Mouse (Mus musculus): ENCODE results near the gene Usp32. TPM values are rescaled to one million over a fixed set of nuclear protein-coding genes. Genes with fewer than 3 reads are reported as not detected.
A peak's percentile ranks its signal among the peaks of the same experiment; 100 is the strongest.

Gene Usp32
- polyA plus RNA-seq, 1 experiment from 2014 or later = 6.7 TPM

- Histone ChIP-seq H3K4me1 (ENCODE audit: control insufficient read depth, insufficient read depth, low read length) (no peaks in the 10 kb centered on the region), H3K4me2 (peak overlapping the region; percentile 84), H3K4me3 (ENCODE audit: low read depth, low read length) (peak overlapping the region; percentile 96), H3K9me3 (replicated peaks; ENCODE audit: control insufficient read depth, low read length) (no peaks in the 10 kb centered on the region), H3K36me3 (ENCODE audit: control insufficient read depth, insufficient read depth, low read length) (no peaks in the 10 kb centered on the region), H3K27me3 (ENCODE audit: control insufficient read depth, insufficient read depth, low read length) (no peaks in the 10 kb centered on the region), H3K27ac (ENCODE audit: low read depth, low read length) (peak overlapping the region; percentile 82), H3K9ac (ENCODE audit: low read depth, low read length) (peak overlapping the region; percentile 83)
- 2% methylated on average over 17 of the region's 17 CpGs for WGBS (ENCODE audit: insufficient replicate concordance)
- no peak for ATAC-seq (replicated peaks; ENCODE audit: insufficient number of reproducible peaks, low FRiP score, low TSS enrichment)
These were observed 1.0 kb downstream of the Usp32 start for GRCm38 (mm10) chr11:85138776-85139474.

GRCm38 (mm10) chr11:85131542-85131941, 8.4 kb downstream of the Usp32 start:
- no peak overlapping the region for H3K27ac ChIP-seq (ENCODE audit: low read depth, low read length)
- H3K4me1 ChIP-seq (ENCODE audit: control insufficient read depth, insufficient read depth, low read length) = no peaks in the 10 kb centered on the region
- no peak overlapping the region for H3K9ac ChIP-seq (ENCODE audit: low read depth, low read length)
- ATAC-seq (replicated peaks; ENCODE audit: insufficient number of reproducible peaks, low FRiP score, low TSS enrichment) = no peak
- H3K4me2 ChIP-seq = no peak overlapping the region
- no peak overlapping the region for H3K4me3 ChIP-seq (ENCODE audit: low read depth, low read length)
- H3K27me3 ChIP-seq (ENCODE audit: control insufficient read depth, insufficient read depth, low read length) = no peaks in the 10 kb centered on the region
- no peaks in the 10 kb centered on the region for H3K9me3 ChIP-seq (replicated peaks; ENCODE audit: control insufficient read depth, low read length)
- H3K36me3 ChIP-seq (ENCODE audit: control insufficient read depth, insufficient read depth, low read length) = no peaks in the 10 kb centered on the region
- 74% methylated on average over 2 of the region's 2 CpGs for WGBS (ENCODE audit: insufficient replicate concordance)

GRCm38 (mm10) chr11:85128883-85129282, 11.1 kb downstream of the Usp32 start:
- WGBS (ENCODE audit: insufficient replicate concordance) = 79% methylated on average over 1 of the region's 1 CpGs
- ATAC-seq (replicated peaks; ENCODE audit: insufficient number of reproducible peaks, low FRiP score, low TSS enrichment) = no peak
- no peak overlapping the region for H3K4me3 ChIP-seq (ENCODE audit: low read depth, low read length)
- H3K9me3 ChIP-seq (replicated peaks; ENCODE audit: control insufficient read depth, low read length) = no peaks in the 10 kb centered on the region
- no peak overlapping the region for H3K4me2 ChIP-seq
- H3K36me3 ChIP-seq (ENCODE audit: control insufficient read depth, insufficient read depth, low read length) = no peaks in the 10 kb centered on the region
- H3K4me1 ChIP-seq (ENCODE audit: control insufficient read depth, insufficient read depth, low read length) = no peaks in the 10 kb centered on the region
- no peak overlapping the region for H3K9ac ChIP-seq (ENCODE audit: low read depth, low read length)
- no peaks in the 10 kb centered on the region for H3K27me3 ChIP-seq (ENCODE audit: control insufficient read depth, insufficient read depth, low read length)
- no peak overlapping the region for H3K27ac ChIP-seq (ENCODE audit: low read depth, low read length)

- Histone ChIP-seq H3K27ac (ENCODE audit: low read depth, low read length) (no peak overlapping the region), H3K36me3 (ENCODE audit: control insufficient read depth, insufficient read depth, low read length) (no peaks in the 10 kb centered on the region), H3K27me3 (ENCODE audit: control insufficient read depth, insufficient read depth, low read length) (no peaks in the 10 kb centered on the region), H3K9me3 (replicated peaks; ENCODE audit: control insufficient read depth, low read length) (no peaks in the 10 kb centered on the region), H3K4me3 (ENCODE audit: low read depth, low read length) (no peak overlapping the region), H3K9ac (ENCODE audit: low read depth, low read length) (no peak overlapping the region), H3K4me1 (ENCODE audit: control insufficient read depth, insufficient read depth, low read length) (no peaks in the 10 kb centered on the region), H3K4me2 (no peak overlapping the region)
- WGBS (ENCODE audit: insufficient replicate concordance) = 82% methylated on average over 2 of the region's 2 CpGs
- no peak for ATAC-seq (replicated peaks; ENCODE audit: insufficient number of reproducible peaks, low FRiP score, low TSS enrichment)
These were observed 13.5 kb downstream of the Usp32 start for GRCm38 (mm10) chr11:85126257-85127102.

GRCm38 (mm10) chr11:85123267-85123992, 16.5 kb downstream of the Usp32 start:
- 75% methylated on average over 3 of the region's 3 CpGs for WGBS (ENCODE audit: insufficient replicate concordance)
- ATAC-seq (replicated peaks; ENCODE audit: insufficient number of reproducible peaks, low FRiP score, low TSS enrichment) = no peak
- no peaks in the 10 kb centered on the region for H3K4me1 ChIP-seq (ENCODE audit: control insufficient read depth, insufficient read depth, low read length)

GRCm38 (mm10) chr11:85122073-85122472, 17.9 kb downstream of the Usp32 start:
- Histone ChIP-seq H3K9ac (ENCODE audit: low read depth, low read length) (no peak overlapping the region), H3K9me3 (replicated peaks; ENCODE audit: control insufficient read depth, low read length) (no peaks in the 10 kb centered on the region), H3K4me1 (ENCODE audit: control insufficient read depth, insufficient read depth, low read length) (no peaks in the 10 kb centered on the region), H3K27ac (ENCODE audit: low read depth, low read length) (no peak overlapping the region), H3K36me3 (ENCODE audit: control insufficient read depth, insufficient read depth, low read length) (no peaks in the 10 kb centered on the region), H3K4me3 (ENCODE audit: low read depth, low read length) (no peak overlapping the region), H3K4me2 (no peak overlapping the region), H3K27me3 (ENCODE audit: control insufficient read depth, insufficient read depth, low read length) (no peaks in the 10 kb centered on the region)
- WGBS (ENCODE audit: insufficient replicate concordance) = 81% methylated on average over 1 of the region's 1 CpGs
- ATAC-seq (replicated peaks; ENCODE audit: insufficient number of reproducible peaks, low FRiP score, low TSS enrichment) = no peak

More at GRCm38 (mm10) chr11:85123267-85123992, 16.5 kb downstream of the Usp32 start:
- no peaks in the 10 kb centered on the region for H3K27me3 ChIP-seq (ENCODE audit: control insufficient read depth, insufficient read depth, low read length)
- no peak overlapping the region for H3K9ac ChIP-seq (ENCODE audit: low read depth, low read length)
- H3K27ac ChIP-seq (ENCODE audit: low read depth, low read length) = no peak overlapping the region
- no peaks in the 10 kb centered on the region for H3K36me3 ChIP-seq (ENCODE audit: control insufficient read depth, insufficient read depth, low read length)
- no peak overlapping the region for H3K4me3 ChIP-seq (ENCODE audit: low read depth, low read length)
- H3K9me3 ChIP-seq (replicated peaks; ENCODE audit: control insufficient read depth, low read length) = no peaks in the 10 kb centered on the region
- H3K4me2 ChIP-seq = no peak overlapping the region

GRCm38 (mm10) chr11:85117160-85117559, 22.8 kb downstream of the Usp32 start:
- H3K4me3 ChIP-seq (ENCODE audit: low read depth, low read length) = no peak overlapping the region
- no peak overlapping the region for H3K4me2 ChIP-seq
- H3K27me3 ChIP-seq (ENCODE audit: control insufficient read depth, insufficient read depth, low read length) = no peaks in the 10 kb centered on the region
- H3K36me3 ChIP-seq (ENCODE audit: control insufficient read depth, insufficient read depth, low read length) = no peaks in the 10 kb centered on the region
- no peak for ATAC-seq (replicated peaks; ENCODE audit: insufficient number of reproducible peaks, low FRiP score, low TSS enrichment)
- H3K9me3 ChIP-seq (replicated peaks; ENCODE audit: control insufficient read depth, low read length) = no peaks in the 10 kb centered on the region
- H3K9ac ChIP-seq (ENCODE audit: low read depth, low read length) = no peak overlapping the region
- 0 out of 2 replicates have a peak, but pooled peaks cover 2% of the 10 kb centered on the region for H3K4me1 ChIP-seq (ENCODE audit: control insufficient read depth, insufficient read depth, low read length)
- no peak overlapping the region for H3K27ac ChIP-seq (ENCODE audit: low read depth, low read length)

GRCm38 (mm10) chr11:85116084-85116844, 23.7 kb downstream of the Usp32 start:
- Histone ChIP-seq H3K27ac (ENCODE audit: low read depth, low read length) (peak overlapping the region; percentile 41; the same call in 1 of the 2 replicates), H3K9me3 (replicated peaks; ENCODE audit: control insufficient read depth, low read length) (no peaks in the 10 kb centered on the region), H3K4me1 (ENCODE audit: control insufficient read depth, insufficient read depth, low read length) (0 out of 2 replicates have a peak, but pooled peaks cover 2% of the 10 kb centered on the region), H3K9ac (ENCODE audit: low read depth, low read length) (no peak overlapping the region), H3K36me3 (ENCODE audit: control insufficient read depth, insufficient read depth, low read length) (no peaks in the 10 kb centered on the region), H3K4me2 (no peak overlapping the region), H3K27me3 (ENCODE audit: control insufficient read depth, insufficient read depth, low read length) (no peaks in the 10 kb centered on the region), H3K4me3 (ENCODE audit: low read depth, low read length) (no peak overlapping the region)
- no peak; the same call in 1 of the 2 replicates for ATAC-seq (replicated peaks; ENCODE audit: insufficient number of reproducible peaks, low FRiP score, low TSS enrichment)
- WGBS (ENCODE audit: insufficient replicate concordance) = 75% methylated on average over 3 of the region's 3 CpGs

All from heart, embryonic 11.5 days (tissue).